Mouse (Mus musculus): ENCODE measurements around the gene Nfx1.

DNA sequence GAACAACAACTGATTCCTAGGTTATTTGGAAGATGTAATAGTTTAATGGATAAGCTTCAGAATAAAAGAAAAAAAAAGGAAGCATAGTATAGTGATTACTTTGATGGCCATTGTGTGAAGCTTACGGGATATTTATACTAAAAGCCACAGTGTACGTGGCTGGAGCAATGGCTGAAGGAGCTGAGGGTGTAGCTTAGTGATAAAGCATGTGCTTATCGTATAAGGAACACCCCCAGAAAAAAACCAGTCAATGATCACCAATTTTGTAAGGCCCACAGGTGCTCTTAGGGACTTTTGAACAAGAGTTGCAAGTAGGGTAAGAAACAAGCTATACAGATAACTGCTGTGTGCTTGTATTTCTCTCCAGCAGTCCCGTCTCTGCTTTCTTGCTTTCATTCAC lies 27.2 kb downstream of the Nfx1 start:
- TF ChIP-seq POLR2A (IDR thresholded peaks at IDR 0.05; ENCODE audit: insufficient read depth, low read depth, low read length) (no peak), EP300 (IDR thresholded peaks at IDR 0.05; ENCODE audit: insufficient read depth, low read depth, low read length) (no peak)
